Mouse (Mus musculus) MEL (cell line): ENCODE results near the gene Tssk4.

Source experiments
- BHLHE40 ChIP-seq: IDR thresholded peaks from 2 replicates; pipeline ENCODE4 v1.6.1; 2012; ENCODE audit warnings: low read depth, mild to moderate bottlenecking, inconsistent platforms, low read length, improper control_type of control experiment, borderline replicate concordance
- CTCF ChIP-seq, 3 experiments: IDR thresholded peaks in 2 of 3; conservative IDR thresholded peaks in 1 of 3; 2 replicates each; pipeline ENCODE4 v1.5.1; 2011 to 2012; ENCODE audit warnings: low read length in 3 of 3, low read depth in 2 of 3, mild to moderate bottlenecking in 2 of 3, improper control_type of control experiment in 1 of 3, inconsistent platforms in 1 of 3, mixed read lengths in 1 of 3, moderate library complexity in 1 of 3; ENCODE audit not compliant: control insufficient read depth in 1 of 3, insufficient read depth in 1 of 3, poor library complexity in 1 of 3, severe bottlenecking in 1 of 3
- EP300 ChIP-seq, 2 experiments: IDR thresholded peaks; 2 replicates each; pipeline ENCODE4 v1.6.1; 2011; ENCODE audit warnings: improper control_type of control experiment in 2 of 2, low read length in 2 of 2, low read depth in 1 of 2, mild to moderate bottlenecking in 1 of 2
- MEF2A ChIP-seq: IDR thresholded peaks from 2 replicates; pipeline ENCODE4 v1.6.1; 2014; ENCODE audit warnings: low read depth, mild to moderate bottlenecking, inconsistent platforms, low read length, improper control_type of control experiment; ENCODE audit not compliant: poor library complexity, insufficient replicate concordance, severe bottlenecking; ENCODE audit errors: extremely low read depth
- POLR2A ChIP-seq, 2 experiments: IDR thresholded peaks; 2 replicates each; pipeline ENCODE4 v1.6.1; 2011 to 2012; ENCODE audit warnings: low read length in 2 of 2, mild to moderate bottlenecking in 2 of 2, control low read depth in 1 of 2, improper control_type of control experiment in 1 of 2, low read depth in 1 of 2, moderate library complexity in 1 of 2; ENCODE audit not compliant: control insufficient read depth in 1 of 2, insufficient read depth in 1 of 2, poor library complexity in 1 of 2
- RAD21 ChIP-seq: IDR thresholded peaks from 2 replicates; pipeline ENCODE4 v1.6.1; 2011; ENCODE audit warnings: mild to moderate bottlenecking, low read depth, low read length, improper control_type of control experiment
- TCF12 ChIP-seq: IDR thresholded peaks from 2 replicates; pipeline ENCODE4 v1.6.1; 2014; ENCODE audit warnings: low read depth, mild to moderate bottlenecking, inconsistent platforms, low read length, improper control_type of control experiment, moderate library complexity
- USF1 ChIP-seq: IDR thresholded peaks from 2 replicates; pipeline ENCODE4 v1.6.1; 2014; ENCODE audit warnings: low read depth, mild to moderate bottlenecking, inconsistent platforms, low read length, improper control_type of control experiment, moderate library complexity
- ZMIZ1 ChIP-seq: IDR thresholded peaks from 2 replicates; pipeline ENCODE4 v1.6.1; 2012; ENCODE audit warnings: low read depth, mild to moderate bottlenecking, inconsistent platforms, low read length, improper control_type of control experiment, moderate library complexity
- ZNF384 ChIP-seq: IDR thresholded peaks from 2 replicates; pipeline ENCODE4 v1.6.1; 2012; ENCODE audit warnings: low read depth, mild to moderate bottlenecking, inconsistent platforms, low read length, improper control_type of control experiment

DNA sequence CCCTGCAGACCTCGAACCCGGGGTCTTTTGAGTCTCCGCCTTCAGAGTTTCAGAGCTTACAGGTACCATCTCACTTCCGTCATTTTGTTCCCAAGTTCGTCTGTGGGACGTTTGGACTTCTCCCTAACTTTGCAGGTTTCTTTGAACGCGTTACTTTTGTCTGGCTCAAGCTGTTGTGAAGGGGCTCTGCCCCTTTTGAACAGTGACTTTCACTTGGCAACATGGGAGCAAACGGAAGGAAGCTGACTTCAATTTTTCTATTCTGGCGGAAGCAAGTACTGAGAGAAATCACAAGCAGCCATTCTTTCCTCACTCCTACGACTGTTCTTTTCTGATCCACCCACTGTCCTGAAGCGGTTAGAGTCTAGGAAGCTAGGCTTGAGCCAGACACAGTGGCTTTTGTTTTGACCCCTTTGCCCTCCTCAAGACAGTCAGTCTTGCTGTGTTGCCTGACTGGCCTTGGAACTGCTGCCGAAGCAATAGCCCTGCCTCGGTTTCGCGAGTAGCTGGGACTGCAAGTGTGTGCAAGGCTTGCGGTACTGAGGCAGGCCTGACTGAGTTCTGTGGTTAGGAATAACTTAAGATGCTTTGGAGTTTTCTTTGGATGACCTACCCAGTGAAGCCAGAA, 5.6 kb upstream of the Tssk4 start:
- no peak for TF ChIP-seq CTCF (IDR thresholded peaks at IDR 0.05 in 2 of 3, conservative IDR thresholded peaks at IDR 0.05 in 1 of 3; ENCODE audit: control insufficient read depth in 1 of 3, insufficient read depth in 1 of 3, low read depth in 2 of 3, low read length in 3 of 3, poor library complexity in 1 of 3, severe bottlenecking in 1 of 3)
- no peak for TF ChIP-seq USF1
- no peak for TF ChIP-seq EP300 (IDR thresholded peaks at IDR 0.05; ENCODE audit: low read depth in 1 of 2, low read length in 2 of 2)
- TF ChIP-seq RAD21, result no peak
- no peak for TF ChIP-seq ZNF384
- TF ChIP-seq BHLHE40, result no peak
- no peak for TF ChIP-seq POLR2A (IDR thresholded peaks at IDR 0.05; ENCODE audit: control insufficient read depth in 1 of 2, insufficient read depth in 1 of 2, low read depth in 1 of 2, low read length in 2 of 2, poor library complexity in 1 of 2)
- no peak for TF ChIP-seq TCF12
- TF ChIP-seq ZMIZ1, result no peak
- no peak for TF ChIP-seq MEF2A
